Mouse (Mus musculus) megakaryocyte progenitor cell, adult 5-6 weeks (primary cell): Measurements from ENCODE around the gene Foxd1. TPM values are rescaled to one million over a fixed set of nuclear protein-coding genes. Genes with fewer than 3 reads are reported as not detected.

Experiments used
- ATAC-seq: replicated peaks from 2 replicates; pipeline ENCODE4 v1.8.0; 2016; ENCODE audit warnings: mild to moderate bottlenecking, moderate TSS enrichment, inconsistent platforms; ENCODE audit not compliant: poor library complexity
- total RNA-seq, 2 experiments: library from RNA; stranded (forward) in 1 of 2; stranded (reverse) in 1 of 2; fragments of 157-497, 149-512 nt in 1 of 2; fragments of 200-1000 nt in 1 of 2; gene quantifications; 2 replicates each; pipeline versions ENCODE4 v1.2.3 to v1.2.4; 2015 to 2017

The Foxd1 gene
- total RNA-seq, 2 experiments from 2014 or later, result not detected

- no peak for ATAC-seq
These were observed 28.7 kb downstream of the Foxd1 start for GRCm38 (mm10) chr13:98382751-98383150.

GRCm38 (mm10) chr13:98383911-98384498, 30.0 kb downstream of the Foxd1 start:
- ATAC-seq, result no peak

DNA sequence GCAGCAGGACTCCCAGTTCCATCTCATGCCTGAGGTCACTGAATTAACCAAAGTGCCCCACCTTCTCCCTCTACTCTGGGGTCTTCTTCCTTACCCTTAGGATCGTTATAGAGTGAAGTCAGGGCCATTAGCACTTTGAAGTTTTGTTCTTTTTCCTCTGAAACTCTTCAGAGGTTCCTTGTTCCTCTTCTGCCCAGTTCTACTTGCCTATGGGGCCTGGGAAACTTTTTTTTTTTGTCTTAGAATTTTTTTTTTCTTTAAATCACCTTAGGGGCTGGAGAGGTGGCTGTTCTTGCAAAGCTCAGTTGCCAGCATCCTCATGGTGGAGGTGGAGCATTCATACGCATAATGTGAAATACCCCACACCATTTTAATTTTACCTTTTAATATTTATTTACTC, 31.8 kb downstream of the Foxd1 start:
- no peak for ATAC-seq

GRCm38 (mm10) chr13:98389092-98389491, 35.0 kb downstream of the Foxd1 start:
- ATAC-seq, result no peak

DNA sequence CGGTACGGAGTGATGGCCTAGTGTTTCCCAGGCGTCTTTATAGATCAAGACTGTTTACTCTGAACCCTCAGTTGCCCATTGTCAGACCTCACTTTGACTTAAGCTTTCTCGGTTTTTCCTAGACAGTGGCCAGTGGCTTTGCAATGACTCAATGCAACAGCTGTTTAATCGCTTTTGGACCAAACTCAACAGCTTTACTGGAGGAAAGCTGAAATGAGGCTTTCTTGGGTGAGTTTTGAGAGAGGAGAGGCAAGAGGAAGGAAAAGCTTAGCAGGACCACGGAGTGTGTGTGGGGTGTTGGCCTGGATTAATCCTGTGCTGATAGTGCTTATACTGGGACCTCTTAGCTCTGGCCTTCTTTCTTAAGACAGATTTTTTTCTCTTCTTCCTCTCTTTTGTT, 36.3 kb downstream of the Foxd1 start:
- ATAC-seq, result no peak

- no peak for ATAC-seq
These were observed 37.0 kb downstream of the Foxd1 start for GRCm38 (mm10) chr13:98390771-98391634.

DNA sequence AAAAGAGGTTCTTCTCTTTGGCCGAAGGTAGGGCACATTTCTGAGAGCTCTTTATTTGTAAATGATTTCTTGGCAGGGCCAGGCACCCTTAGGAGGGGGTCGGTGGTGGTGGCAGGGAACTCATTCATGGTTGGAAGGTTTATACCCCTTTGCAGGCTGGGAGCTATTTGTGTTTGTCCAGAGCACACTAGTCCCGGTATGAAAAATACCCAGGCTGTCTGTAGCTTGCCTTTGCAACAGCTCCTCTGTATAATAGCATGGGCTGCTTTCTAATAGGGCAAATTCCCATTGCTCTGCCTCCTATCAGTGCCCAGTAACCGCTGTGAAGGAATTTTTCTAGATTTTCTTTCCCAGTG, 37.6 kb downstream of the Foxd1 start:
- no peak for ATAC-seq

DNA sequence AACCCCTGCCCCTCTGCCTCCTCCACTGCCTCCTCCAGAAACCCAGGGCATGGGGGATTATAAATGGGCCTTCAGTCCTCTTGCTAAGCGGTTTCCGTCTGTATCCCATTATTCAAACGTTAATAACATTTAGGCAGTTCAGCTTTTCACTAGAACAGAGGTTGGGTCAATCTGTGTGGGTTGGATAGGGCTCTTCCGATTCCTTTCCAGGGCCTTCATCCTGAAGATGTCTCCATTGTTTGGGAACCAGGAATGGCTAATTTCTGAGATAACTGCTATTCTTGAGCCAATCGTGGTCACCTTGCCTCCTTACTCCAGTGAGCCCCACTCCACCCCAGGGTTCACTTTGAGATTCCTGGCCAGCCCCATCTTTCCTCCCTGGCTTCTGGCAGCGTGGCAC, 38.0 kb downstream of the Foxd1 start:
- no peak for ATAC-seq

GRCm38 (mm10) chr13:98393356-98394070, 39.5 kb downstream of the Foxd1 start:
- ATAC-seq, result no peak

Other genes starting within 250 kb of the Foxd1 start
- gene Arhgef28, start 147.8 kb upstream of the Foxd1 start, total RNA-seq (2015), result 2.1 and 2.9 TPM in 2 replicates
- 2.9 TPM in 2 replicates for gene Arhgef28, start 147.8 kb upstream of the Foxd1 start, total RNA-seq (2017)
- 27.2 and 33.8 TPM in 2 replicates for gene Utp15, start 91.2 kb upstream of the Foxd1 start, total RNA-seq (2015)
- 39.9 and 48.0 TPM in 2 replicates for gene Utp15, start 91.2 kb upstream of the Foxd1 start, total RNA-seq (2017)
- gene Ankra2, start 91.2 kb upstream of the Foxd1 start, total RNA-seq (2015), result 14.8 and 19.9 TPM in 2 replicates
- gene Ankra2, start 91.2 kb upstream of the Foxd1 start, total RNA-seq (2017), result 14.2 and 20.9 TPM in 2 replicates
- gene Gm21976, start 74.4 kb upstream of the Foxd1 start, total RNA-seq (2015), result not detected in 2 replicates
- not detected in 2 replicates for gene Gm21976, start 74.4 kb upstream of the Foxd1 start, total RNA-seq (2017)
- gene Btf3, start 37.2 kb upstream of the Foxd1 start, total RNA-seq (2015), result 1,345 and 1,405 TPM in 2 replicates
- gene Btf3, start 37.2 kb upstream of the Foxd1 start, total RNA-seq (2017), result 2,105 and 2,157 TPM in 2 replicates
- gene Gm10320, start 137.8 kb downstream of the Foxd1 start, total RNA-seq (2015), result 14.4 and 15.0 TPM in 2 replicates
- gene Gm10320, start 137.8 kb downstream of the Foxd1 start, total RNA-seq (2017), result 0.54 and 1.7 TPM in 2 replicates